Mouse (Mus musculus): ENCODE results near the gene 4930568D16Rik.

DNA sequence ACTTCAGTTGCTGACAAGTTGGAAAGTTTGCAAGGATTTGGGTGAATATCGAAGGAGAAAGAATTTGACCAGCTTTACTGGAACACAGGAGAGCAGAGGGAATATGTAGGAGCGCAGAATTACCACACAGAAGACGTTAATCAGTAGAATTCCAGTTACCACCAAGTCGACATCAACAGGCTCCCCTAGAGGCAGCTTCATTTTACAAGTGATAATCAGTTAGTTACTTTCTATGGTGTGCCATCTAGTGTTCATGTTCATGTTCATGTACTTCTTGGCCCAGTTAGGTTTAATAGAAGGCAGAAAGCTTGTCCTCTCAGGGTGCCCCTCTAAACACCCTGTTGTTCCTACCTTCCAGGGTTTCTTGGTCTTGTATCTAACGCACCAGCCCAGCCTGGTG lies 18.3 kb downstream of the 4930568D16Rik start:
- no peak for TF ChIP-seq NRF1 (IDR thresholded peaks at IDR 0.05; ENCODE audit: low read depth, low read length)
- TF ChIP-seq POLR2A (IDR thresholded peaks at IDR 0.05; ENCODE audit: low read depth, low read length), result no peak
- TF ChIP-seq MAX (IDR thresholded peaks at IDR 0.05; ENCODE audit: low read length), result no peak

All from CH12.LX (cell line).